Mouse (Mus musculus): ENCODE results near the gene Olfr1448.
"Not testable (repeated sequence)": the region's sequence is repeated elsewhere in the genome, so short reads cannot be mapped to it uniquely, and the experiment has no call there.

Olfr1448 gene

GRCm38 (mm10) chr19:12924319-12924718 is at the start of gene Olfr1448:
Gene Olfr1448 (minus strand): TSS chr19:12924419.
- DNase-seq: no peak

GRCm38 (mm10) chr19:12970082-12970481 is 45.9 kb upstream of the Olfr1448 start:
- not testable (repeated sequence) for DNase-seq

GRCm38 (mm10) chr19:12949958-12950357 is 25.7 kb upstream of the Olfr1448 start, which contains the start of gene Olfr1450:
Gene Olfr1450 (plus strand): TSS chr19:12950258.
- no peak for DNase-seq

GRCm38 (mm10) chr19:12930540-12930939 is 6.3 kb upstream of the Olfr1448 start, which contains the start of gene Olfr1449:
Gene Olfr1449 (plus strand): TSS chr19:12930840.
- no peak for DNase-seq

GRCm38 (mm10) chr19:12903643-12904042 is 20.6 kb downstream of the Olfr1448 start, which contains the start of gene Olfr1447:
Gene Olfr1447 (minus strand): TSS chr19:12903743.
- DNase-seq: no peak

GRCm38 (mm10) chr19:12893424-12893823 is 30.8 kb downstream of the Olfr1448 start, which contains the start of gene Olfr1446:
Gene Olfr1446 (minus strand): TSS chr19:12893524.
- no peak for DNase-seq

- DNase-seq: no peak
Observed at GRCm38 (mm10) chr19:12883555-12883954, 40.7 kb downstream of the Olfr1448 start, which contains the start of gene Olfr1445. Gene Olfr1445 (plus strand): TSS chr19:12883855.

All from retina, postnatal 1 day (tissue).